Mouse (Mus musculus) liver, embryonic 12.5 days (tissue): ENCODE results near the gene Ctsz. TPM values are rescaled to one million over a fixed set of nuclear protein-coding genes. Genes with fewer than 3 reads are reported as not detected.
A peak's percentile ranks its signal among the peaks of the same experiment; 100 is the strongest.

Experiments used
- ATAC-seq: fragments of 200-750 bp; cut with Nextera tagmentation; 2 replicates; pipeline ENCODE4 v1.8.0; 2017; ENCODE audit warnings: moderate number of reproducible peaks, mild to moderate bottlenecking, moderate library complexity
- H3K27ac ChIP-seq: fragments of 300-500 bp; sonication (generic); 2 replicates; pipeline ENCODE4 v1.5.1; 2016; ENCODE audit warnings: mild to moderate bottlenecking
- H3K27me3 ChIP-seq: fragments of 300-500 bp; sonication (generic); replicated peaks from 2 replicates; pipeline ENCODE4 v1.6.1; 2016; ENCODE audit warnings: mild to moderate bottlenecking, moderate library complexity
- H3K36me3 ChIP-seq: fragments of 300-500 bp; sonication (generic); 2 replicates; pipeline ENCODE4 v1.6.1; 2016; ENCODE audit warnings: mild to moderate bottlenecking, moderate library complexity
- H3K4me1 ChIP-seq: fragments of 300-500 bp; sonication (generic); 2 replicates; pipeline ENCODE4 v1.6.1; 2016
- H3K4me2 ChIP-seq: fragments of 300-500 bp; sonication (generic); 2 replicates; pipeline ENCODE4 v1.6.1; 2016; ENCODE audit warnings: mild to moderate bottlenecking, moderate library complexity
- H3K4me3 ChIP-seq: fragments of 300-500 bp; sonication (generic); 2 replicates; pipeline ENCODE4 v1.5.1; 2016; ENCODE audit warnings: mild to moderate bottlenecking, moderate library complexity
- H3K9ac ChIP-seq: fragments of 300-500 bp; sonication (generic); 2 replicates; pipeline ENCODE4 v1.6.1; 2016; ENCODE audit warnings: mild to moderate bottlenecking, moderate library complexity
- H3K9me3 ChIP-seq: fragments of 300-500 bp; sonication (generic); replicated peaks from 2 replicates; pipeline ENCODE4 v1.6.1; 2016; ENCODE audit warnings: mild to moderate bottlenecking, moderate library complexity
- WGBS: fragments of 180-500 bp; shearing (Covaris S2); methylation state at CpG from one replicate; pipeline ENCODE4 v1.1.7; 2016; ENCODE audit not compliant: insufficient replicate concordance; 5-methylcytosine and 5-hydroxymethylcytosine counted together
- polyA plus RNA-seq: library from polyadenylated mRNA; unstranded; fragments of >200 nt; fragmentation: Nextera tagmentation; extraction: Ambion mirVana; gene quantifications from 2 replicates; pipeline ENCODE4 v1.2.1, GENCODE M21; 2016

The Ctsz gene
- polyA plus RNA-seq, result 102 and 111 TPM in 2 replicates

GRCm38 (mm10) chr2:174438737-174439449 lies at the start of gene Ctsz:
Gene Ctsz, minus strand, starts transcription at chr2:174439039.
- 1% methylated on average over 36 of the region's 38 CpGs for WGBS
- Histone ChIP-seq H3K4me3 (peak within 1 kb of the TSS; percentile 69), H3K9me3 (no peaks in the 10 kb centered on the region), H3K4me1 (peaks cover 51% of the 10 kb centered on the region), H3K9ac (peak within 1 kb of the TSS; percentile 74), H3K36me3 (peaks cover 24% of the 10 kb centered on the region), H3K27ac (peak within 1 kb of the TSS; percentile 64), H3K4me2 (peak within 1 kb of the TSS; percentile 95), H3K27me3 (no peaks in the 10 kb centered on the region; the same call in 1 of the 2 replicates)
- peak; percentile 90 for ATAC-seq

- H3K27me3 ChIP-seq, result 0 out of 2 replicates have a peak, but pooled peaks cover 2% of the 10 kb centered on the region
- 64% methylated on average over 5 of the region's 5 CpGs for WGBS
- ATAC-seq, result no peak
Measured at GRCm38 (mm10) chr2:174487005-174487404, 48.2 kb upstream of the Ctsz start.

GRCm38 (mm10) chr2:174478746-174479145 lies 39.9 kb upstream of the Ctsz start:
- no peaks in the 10 kb centered on the region for H3K36me3 ChIP-seq
- WGBS, result 60% methylated on average over 5 of the region's 5 CpGs
- H3K9me3 ChIP-seq, result no peaks in the 10 kb centered on the region
- H3K9ac ChIP-seq, result no peak overlapping the region
- H3K4me2 ChIP-seq, result no peak overlapping the region
- no peak for ATAC-seq
- H3K27ac ChIP-seq, result no peak overlapping the region
- peaks cover 10% of the 10 kb centered on the region; the same call in 1 of the 2 replicates for H3K27me3 ChIP-seq
- peaks cover 5% of the 10 kb centered on the region for H3K4me1 ChIP-seq
- no peak overlapping the region for H3K4me3 ChIP-seq

More at GRCm38 (mm10) chr2:174487005-174487404, 48.2 kb upstream of the Ctsz start:
- no peaks in the 10 kb centered on the region for H3K36me3 ChIP-seq
- H3K27ac ChIP-seq, result no peak overlapping the region
- no peak overlapping the region for H3K9ac ChIP-seq
- no peaks in the 10 kb centered on the region for H3K9me3 ChIP-seq
- H3K4me2 ChIP-seq, result no peak overlapping the region
- H3K4me3 ChIP-seq, result no peak overlapping the region
- H3K4me1 ChIP-seq, result no peaks in the 10 kb centered on the region

GRCm38 (mm10) chr2:174477543-174478319 lies 38.9 kb upstream of the Ctsz start:
- no peak for ATAC-seq
- Histone ChIP-seq H3K4me2 (no peak overlapping the region), H3K9ac (no peak overlapping the region), H3K9me3 (no peaks in the 10 kb centered on the region), H3K4me3 (no peak overlapping the region), H3K27ac (no peak overlapping the region), H3K4me1 (peaks cover 11% of the 10 kb centered on the region), H3K27me3 (peaks cover 10% of the 10 kb centered on the region; the same call in 1 of the 2 replicates), H3K36me3 (no peaks in the 10 kb centered on the region)
- 58% methylated on average over 3 of the region's 3 CpGs for WGBS

- 0 out of 2 replicates have a peak, but pooled peaks cover 4% of the 10 kb centered on the region for H3K27me3 ChIP-seq
- WGBS, result 76% methylated on average over 5 of the region's 5 CpGs
- peaks cover 30% of the 10 kb centered on the region for H3K36me3 ChIP-seq
- H3K27ac ChIP-seq, result peak overlapping the region; percentile 94
- peak overlapping the region; percentile 92 for H3K4me3 ChIP-seq
- H3K4me1 ChIP-seq, result peaks cover 49% of the 10 kb centered on the region
- peak overlapping the region; percentile 94 for H3K4me2 ChIP-seq
- H3K9ac ChIP-seq, result peak overlapping the region; percentile 92
- ATAC-seq, result no peak
- H3K9me3 ChIP-seq, result no peaks in the 10 kb centered on the region
Measured at GRCm38 (mm10) chr2:174473550-174473927, 34.7 kb upstream of the Ctsz start.

- under 1% methylated on average over 53 of the region's 53 CpGs for WGBS
Measured at GRCm38 (mm10) chr2:174472818-174473549, 34.1 kb upstream of the Ctsz start, which contains the start of gene Prelid3b. Gene Prelid3b, minus strand, starts transcription at chr2:174473081.

GRCm38 (mm10) chr2:174472407-174472806 lies 33.6 kb upstream of the Ctsz start:
- Histone ChIP-seq H3K4me3 (peak overlapping the region; percentile 92), H3K36me3 (peaks cover 41% of the 10 kb centered on the region), H3K4me1 (peaks cover 54% of the 10 kb centered on the region), H3K9me3 (no peaks in the 10 kb centered on the region), H3K4me2 (peak overlapping the region; percentile 94), H3K27ac (peak overlapping the region; percentile 90), H3K9ac (peak overlapping the region; percentile 92), H3K27me3 (0 out of 2 replicates have a peak, but pooled peaks cover 2% of the 10 kb centered on the region)
- peak; percentile 36 for ATAC-seq
- 3% methylated on average over 30 of the region's 30 CpGs for WGBS

More at GRCm38 (mm10) chr2:174472818-174473549, 34.1 kb upstream of the Ctsz start, which contains the start of gene Prelid3b:
- H3K27me3 ChIP-seq, result 0 out of 2 replicates have a peak, but pooled peaks cover 4% of the 10 kb centered on the region
- H3K9me3 ChIP-seq, result no peaks in the 10 kb centered on the region
- H3K4me2 ChIP-seq, result peak within 1 kb of the TSS; percentile 94
- H3K4me1 ChIP-seq, result peaks cover 53% of the 10 kb centered on the region
- peak; percentile 95 for ATAC-seq
- H3K27ac ChIP-seq, result peak within 1 kb of the TSS; percentile 94
- H3K9ac ChIP-seq, result peak within 1 kb of the TSS; percentile 92
- H3K36me3 ChIP-seq, result peaks cover 35% of the 10 kb centered on the region
- H3K4me3 ChIP-seq, result peak within 1 kb of the TSS; percentile 92

GRCm38 (mm10) chr2:174470786-174471405 lies 32.1 kb upstream of the Ctsz start:
- WGBS, result 79% methylated on average over 7 of the region's 7 CpGs
- Histone ChIP-seq H3K4me1 (peaks cover 54% of the 10 kb centered on the region), H3K27ac (peak overlapping the region; percentile 90), H3K4me3 (peak overlapping the region; percentile 92), H3K4me2 (peak overlapping the region; percentile 94), H3K36me3 (peaks cover 56% of the 10 kb centered on the region), H3K9me3 (no peaks in the 10 kb centered on the region), H3K27me3 (no peaks in the 10 kb centered on the region), H3K9ac (peak overlapping the region; percentile 92)
- ATAC-seq, result no peak

GRCm38 (mm10) chr2:174470333-174470732 lies 31.5 kb upstream of the Ctsz start:
- no peak overlapping the region for H3K9ac ChIP-seq
- H3K36me3 ChIP-seq, result peaks cover 62% of the 10 kb centered on the region
- WGBS, result 16% methylated on average over 4 of the region's 4 CpGs
- H3K27me3 ChIP-seq, result no peaks in the 10 kb centered on the region
- peak overlapping the region; percentile 94 for H3K4me2 ChIP-seq
- peak overlapping the region; percentile 92; the same call in 1 of the 2 replicates for H3K4me3 ChIP-seq
- H3K9me3 ChIP-seq, result no peaks in the 10 kb centered on the region
- peak overlapping the region; percentile 90; the same call in 1 of the 2 replicates for H3K27ac ChIP-seq
- ATAC-seq, result no peak
- H3K4me1 ChIP-seq, result peaks cover 54% of the 10 kb centered on the region

- H3K27ac ChIP-seq, result peak within 1 kb of the TSS; percentile 77
- H3K4me1 ChIP-seq, result peaks cover 35% of the 10 kb centered on the region
- no peaks in the 10 kb centered on the region for H3K9me3 ChIP-seq
- WGBS, result 2% methylated on average over 48 of the region's 48 CpGs
- no peaks in the 10 kb centered on the region for H3K27me3 ChIP-seq
- H3K36me3 ChIP-seq, result peaks cover 78% of the 10 kb centered on the region
- H3K9ac ChIP-seq, result peak within 1 kb of the TSS; percentile 84
- H3K4me2 ChIP-seq, result peak within 1 kb of the TSS; percentile 90
- ATAC-seq, result peak; percentile 100
- peak within 1 kb of the TSS; percentile 75 for H3K4me3 ChIP-seq
Measured at GRCm38 (mm10) chr2:174463789-174464523, 25.1 kb upstream of the Ctsz start, which contains the start of gene Atp5e. Gene Atp5e, minus strand, starts transcription at chr2:174464105.
